Comparison of ENCODE assay signal across 9 mouse cellular contexts in genomic region chr5:132135941-132136663, GRCm38 (mm10).
A peak's percentile ranks its signal among the peaks of the same experiment; 100 is the strongest.
DNase-seq lines count a peak whose midpoint lies in the region; ATAC-seq and TF ChIP-seq lines count a peak whose summit lies in the region.
"Had no signal": no experiment of that assay in that cellular context is flagged by ENCODE, and none has a peak within 500 bp of the region (broad histone marks: within the 10 kb centered on the region; RNA-seq: fewer than 3 reads in every experiment).

No protein-coding gene starts in this region.

- peak; percentile 51; the same call in 1 of the 2 replicates for ATAC-seq in forebrain, embryonic 13.5 days
- ATAC-seq in forebrain, embryonic 12.5 days (ENCODE audit: low FRiP score), result no peak
- ATAC-seq in midbrain, embryonic 16.5 days, result 0 out of 2 replicates have a peak, but pooled peaks have one; percentile 28
- no peak for ATAC-seq in midbrain, embryonic 15.5 days (replicated peaks)
- ATAC-seq in megakaryocyte-erythroid progenitor cell, adult 5-6 weeks (replicated peaks; ENCODE audit: low FRiP score, low TSS enrichment, poor library complexity, severe bottlenecking), result no peak
- no peak for ATAC-seq in lung, postnatal 0 days

- peak overlapping the region; percentile 57 for H3K27ac ChIP-seq in forebrain, embryonic 13.5 days
- no peak overlapping the region for H3K27ac ChIP-seq in forebrain, embryonic 12.5 days
- 0 out of 2 replicates have a peak overlapping the region, but pooled peaks have one; percentile 11 for H3K27ac ChIP-seq in midbrain, embryonic 16.5 days (ENCODE audit: low read length)
- H3K27ac ChIP-seq in midbrain, embryonic 15.5 days, result no peak overlapping the region
- no peak overlapping the region for H3K27ac ChIP-seq in lung, postnatal 0 days (ENCODE audit: low read length)

- no peak for TF ChIP-seq CTCF in lung, postnatal 0 days (IDR thresholded peaks at IDR 0.05)

- no peak for TF ChIP-seq EP300 in lung, postnatal 0 days (IDR thresholded peaks at IDR 0.05)

- no peaks in the 10 kb centered on the region for H3K9me3 ChIP-seq in forebrain, embryonic 13.5 days (replicated peaks)
- no peaks in the 10 kb centered on the region for H3K9me3 ChIP-seq in forebrain, embryonic 12.5 days
- H3K9me3 ChIP-seq in midbrain, embryonic 16.5 days (replicated peaks; ENCODE audit: control insufficient read depth, low read length, poor library complexity, severe bottlenecking), result no peaks in the 10 kb centered on the region
- H3K9me3 ChIP-seq in midbrain, embryonic 15.5 days, result no peaks in the 10 kb centered on the region
- H3K9me3 ChIP-seq in lung, postnatal 0 days (ENCODE audit: low read length), result no peaks in the 10 kb centered on the region

- no peaks in the 10 kb centered on the region for H3K27me3 ChIP-seq in forebrain, embryonic 13.5 days
- H3K27me3 ChIP-seq in forebrain, embryonic 12.5 days, result no peaks in the 10 kb centered on the region
- H3K27me3 ChIP-seq in midbrain, embryonic 16.5 days (ENCODE audit: control insufficient read depth, insufficient read depth, low read depth, low read length), result no peaks in the 10 kb centered on the region
- no peaks in the 10 kb centered on the region for H3K27me3 ChIP-seq in midbrain, embryonic 15.5 days (replicated peaks)
- H3K27me3 ChIP-seq in lung, postnatal 0 days (replicated peaks; ENCODE audit: insufficient read depth, low read length), result no peaks in the 10 kb centered on the region

- no peak overlapping the region for H3K4me3 ChIP-seq in forebrain, embryonic 13.5 days
- no peak overlapping the region for H3K4me3 ChIP-seq in forebrain, embryonic 12.5 days (replicated peaks)
- H3K4me3 ChIP-seq in midbrain, embryonic 16.5 days (ENCODE audit: low read depth, low read length), result no peak overlapping the region
- no peak overlapping the region for H3K4me3 ChIP-seq in midbrain, embryonic 15.5 days
- H3K4me3 ChIP-seq in lung, postnatal 0 days (ENCODE audit: low read depth, low read length), result no peak overlapping the region

- H3K4me1 ChIP-seq in forebrain, embryonic 13.5 days, result peaks cover 11% of the 10 kb centered on the region
- peaks cover 11% of the 10 kb centered on the region; the same call in 1 of the 2 replicates for H3K4me1 ChIP-seq in forebrain, embryonic 12.5 days
- peaks cover 6% of the 10 kb centered on the region; the same call in 1 of the 2 replicates for H3K4me1 ChIP-seq in midbrain, embryonic 16.5 days (ENCODE audit: control insufficient read depth, insufficient read depth, low read length)
- H3K4me1 ChIP-seq in midbrain, embryonic 15.5 days, result peaks cover 10% of the 10 kb centered on the region; the same call in 1 of the 2 replicates
- H3K4me1 ChIP-seq in lung, postnatal 0 days (ENCODE audit: insufficient read depth, low read depth, low read length), result no peaks in the 10 kb centered on the region

- H3K9ac ChIP-seq in forebrain, embryonic 13.5 days, result no peak overlapping the region
- no peak overlapping the region for H3K9ac ChIP-seq in forebrain, embryonic 12.5 days
- H3K9ac ChIP-seq in midbrain, embryonic 16.5 days (ENCODE audit: low read depth, low read length), result no peak overlapping the region
- H3K9ac ChIP-seq in midbrain, embryonic 15.5 days, result no peak overlapping the region
- H3K9ac ChIP-seq in lung, postnatal 0 days (replicated peaks; ENCODE audit: low read depth), result no peak overlapping the region

- no peaks in the 10 kb centered on the region for H3K36me3 ChIP-seq in forebrain, embryonic 13.5 days (ENCODE audit: poor library complexity, severe bottlenecking)
- no peaks in the 10 kb centered on the region for H3K36me3 ChIP-seq in forebrain, embryonic 12.5 days (replicated peaks)
- no peaks in the 10 kb centered on the region for H3K36me3 ChIP-seq in midbrain, embryonic 16.5 days (ENCODE audit: control insufficient read depth, insufficient read depth, low read length)
- H3K36me3 ChIP-seq in midbrain, embryonic 15.5 days (replicated peaks), result no peaks in the 10 kb centered on the region
- no peaks in the 10 kb centered on the region for H3K36me3 ChIP-seq in lung, postnatal 0 days (ENCODE audit: insufficient read depth, low read length)

- WGBS in forebrain, embryonic 13.5 days, result 52% methylated on average over 7 of the region's 7 CpGs
- WGBS in forebrain, embryonic 12.5 days, result 60% methylated on average over 7 of the region's 7 CpGs
- 54% methylated on average over 7 of the region's 7 CpGs for WGBS in midbrain, embryonic 16.5 days
- WGBS in midbrain, embryonic 15.5 days, result 55% methylated on average over 7 of the region's 7 CpGs
- WGBS in lung, postnatal 0 days, result 41% methylated on average over 7 of the region's 7 CpGs

- H3K4me2 ChIP-seq in forebrain, embryonic 13.5 days, result no peak overlapping the region
- no peak overlapping the region for H3K4me2 ChIP-seq in forebrain, embryonic 12.5 days
- no peak overlapping the region for H3K4me2 ChIP-seq in midbrain, embryonic 16.5 days (ENCODE audit: low read length)
- H3K4me2 ChIP-seq in midbrain, embryonic 15.5 days, result no peak overlapping the region
- H3K4me2 ChIP-seq in lung, postnatal 0 days (replicated peaks; ENCODE audit: low read depth, low read length), result no peak overlapping the region

- DNase-seq in left cerebral cortex, adult 18-20 months (ENCODE audit: low spot score in 2 of 2), result peak; percentile 7 to 12
- DNase-seq in lung, postnatal 0 days (ENCODE audit: low spot score), result no peak
- DNase-seq in kidney, adult 18-20 months, result no peak
- DNase-seq: liver had no signal

Comparison
In these comparisons a context has a peak if more than half of its experiments do, and no peak if none do; other contexts are left out.
1. ATAC-seq: peak in forebrain, embryonic 13.5 days (single experiment) and midbrain, embryonic 16.5 days (single experiment); none in forebrain, embryonic 12.5 days (single experiment), midbrain, embryonic 15.5 days (single experiment), megakaryocyte-erythroid progenitor cell, adult 5-6 weeks (single experiment) and lung, postnatal 0 days (single experiment).
2. H3K27ac ChIP-seq: peak in forebrain, embryonic 13.5 days (single experiment) and midbrain, embryonic 16.5 days (single experiment); none in forebrain, embryonic 12.5 days (single experiment), midbrain, embryonic 15.5 days (single experiment) and lung, postnatal 0 days (single experiment).
3. DNase-seq: peak in left cerebral cortex, adult 18-20 months (2 of 2); none in lung, postnatal 0 days (single experiment) and kidney, adult 18-20 months (single experiment).